Mouse (Mus musculus): ENCODE results near the gene Gpr153. TPM values are rescaled to one million over a fixed set of nuclear protein-coding genes. Genes with fewer than 3 reads are reported as not detected.
A peak's percentile ranks its signal among the peaks of the same experiment; 100 is the strongest.

Gpr153 gene
- total RNA-seq, 2 experiments from 2014 or later, result 9.9 to 11.0 TPM

GRCm38 (mm10) chr4:152264867-152265568, 9.0 kb upstream of the Gpr153 start:
- DNase-seq, result no peak

GRCm38 (mm10) chr4:152265791-152266190, 8.2 kb upstream of the Gpr153 start:
- DNase-seq, result no peak

GRCm38 (mm10) chr4:152266236-152266895, 7.7 kb upstream of the Gpr153 start:
- peak; percentile 82 for DNase-seq

- peak; percentile 85 for DNase-seq
These were observed 6.2 kb upstream of the Gpr153 start for GRCm38 (mm10) chr4:152267748-152268369.

GRCm38 (mm10) chr4:152269967-152270366, 4.1 kb upstream of the Gpr153 start:
- DNase-seq, result no peak

- DNase-seq, result no peak
These were observed 3.4 kb upstream of the Gpr153 start for GRCm38 (mm10) chr4:152270599-152270998.

GRCm38 (mm10) chr4:152271334-152271733, 2.7 kb upstream of the Gpr153 start:
- DNase-seq, result no peak

- DNase-seq, result peak; percentile 59
These were observed 2.0 kb upstream of the Gpr153 start for GRCm38 (mm10) chr4:152272006-152272405.

- peak; percentile 85 for DNase-seq
These were observed 1.5 kb upstream of the Gpr153 start for GRCm38 (mm10) chr4:152272449-152273049.

- no peak for DNase-seq
These were observed 841 bp upstream of the Gpr153 start for GRCm38 (mm10) chr4:152273191-152273590.

GRCm38 (mm10) chr4:152274681-152275131, 674 bp downstream of the Gpr153 start:
- peak; percentile 65 for DNase-seq

- DNase-seq, result no peak
These were observed 2.6 kb downstream of the Gpr153 start for GRCm38 (mm10) chr4:152276389-152277347.

GRCm38 (mm10) chr4:152277916-152278315, 3.9 kb downstream of the Gpr153 start:
- DNase-seq, result no peak

- DNase-seq, result no peak
These were observed 5.0 kb downstream of the Gpr153 start for GRCm38 (mm10) chr4:152278986-152279385.

GRCm38 (mm10) chr4:152281601-152282000, 7.6 kb downstream of the Gpr153 start:
- DNase-seq, result no peak

GRCm38 (mm10) chr4:152282721-152283120, 8.7 kb downstream of the Gpr153 start:
- DNase-seq, result no peak

GRCm38 (mm10) chr4:152283186-152283950, 9.3 kb downstream of the Gpr153 start:
- DNase-seq, result peak; percentile 80

- DNase-seq, result peak; percentile 55
These were observed 11.5 kb downstream of the Gpr153 start for GRCm38 (mm10) chr4:152285505-152285904.

- no peak for DNase-seq
These were observed 12.2 kb downstream of the Gpr153 start for GRCm38 (mm10) chr4:152286183-152286582.

GRCm38 (mm10) chr4:152286887-152287286, 12.9 kb downstream of the Gpr153 start:
- DNase-seq, result peak; percentile 38

Data from gastrocnemius, postnatal 25 days (tissue).